Mouse (Mus musculus) embryonic facial prominence, embryonic 15.5 days (tissue): ENCODE data around the gene Grxcr1. TPM values are rescaled to one million over a fixed set of nuclear protein-coding genes. Genes with fewer than 3 reads are reported as not detected.

Experiments used
- ATAC-seq: fragments of 200-750 bp; cut with Nextera tagmentation; 2 replicates; pipeline ENCODE4 v1.8.0; 2017; ENCODE audit warnings: low read depth, moderate TSS enrichment; ENCODE audit not compliant: insufficient number of reproducible peaks, low FRiP score, low TSS enrichment
- H3K27ac ChIP-seq: fragments of 300-500 bp; sonication (generic); replicated peaks from 2 replicates; pipeline ENCODE4 v1.5.1; 2015; ENCODE audit warnings: mild to moderate bottlenecking, inconsistent platforms
- H3K27me3 ChIP-seq: fragments of 300-500 bp; sonication (generic); 2 replicates; pipeline ENCODE4 v1.6.1; 2015; ENCODE audit warnings: inconsistent platforms
- H3K36me3 ChIP-seq: fragments of 300-500 bp; sonication (generic); 2 replicates; pipeline ENCODE4 v1.6.1; 2015; ENCODE audit warnings: mild to moderate bottlenecking, inconsistent platforms
- H3K4me1 ChIP-seq: fragments of 300-500 bp; sonication (generic); 2 replicates; pipeline ENCODE4 v1.6.1; 2015; ENCODE audit warnings: inconsistent platforms
- H3K4me2 ChIP-seq: fragments of 300-500 bp; sonication (generic); replicated peaks from 2 replicates; pipeline ENCODE4 v1.6.1; 2015; ENCODE audit warnings: mild to moderate bottlenecking, inconsistent platforms
- H3K4me3 ChIP-seq: fragments of 300-500 bp; sonication (generic); replicated peaks from 2 replicates; pipeline ENCODE4 v1.5.1; 2015; ENCODE audit warnings: mild to moderate bottlenecking, inconsistent platforms
- H3K9ac ChIP-seq: fragments of 300-500 bp; sonication (generic); 2 replicates; pipeline ENCODE4 v1.6.1; 2015; ENCODE audit warnings: inconsistent platforms
- H3K9me3 ChIP-seq: fragments of 300-500 bp; sonication (generic); replicated peaks from 2 replicates; pipeline ENCODE4 v1.6.1; 2016; ENCODE audit warnings: inconsistent platforms
- WGBS: fragments of 180-500 bp; shearing (Covaris S2); methylation state at CpG from one replicate; pipeline ENCODE4 v1.1.7; 2015; 5-methylcytosine and 5-hydroxymethylcytosine counted together
- polyA plus RNA-seq: library from polyadenylated mRNA; unstranded; fragments of >200 nt; fragmentation: Nextera tagmentation; extraction: Ambion mirVana; gene quantifications from 2 replicates; pipeline ENCODE4 v1.2.1, GENCODE M21; 2015

Grxcr1 gene
- polyA plus RNA-seq, 1 experiment from 2014 or later, result not detected

- Histone ChIP-seq H3K4me2 (no peak overlapping the region), H3K27me3 (no peaks in the 10 kb centered on the region), H3K4me1 (no peaks in the 10 kb centered on the region), H3K36me3 (no peaks in the 10 kb centered on the region), H3K9ac (no peak overlapping the region), H3K4me3 (no peak overlapping the region), H3K27ac (no peak overlapping the region), H3K9me3 (no peaks in the 10 kb centered on the region)
- ATAC-seq, result no peak
- 50% methylated on average over 2 of the region's 2 CpGs for WGBS
Measured at GRCm38 (mm10) chr5:68162503-68162902, 130.9 kb downstream of the Grxcr1 start.

- H3K4me1 ChIP-seq, result no peaks in the 10 kb centered on the region
- H3K9ac ChIP-seq, result no peak overlapping the region
- no peak overlapping the region for H3K4me3 ChIP-seq
- no peaks in the 10 kb centered on the region for H3K9me3 ChIP-seq
- H3K4me2 ChIP-seq, result no peak overlapping the region
- no peak overlapping the region for H3K27ac ChIP-seq
- WGBS, result 86% methylated on average over 7 of the region's 7 CpGs
- no peak for ATAC-seq
- no peaks in the 10 kb centered on the region for H3K36me3 ChIP-seq
- H3K27me3 ChIP-seq, result no peaks in the 10 kb centered on the region
Measured at GRCm38 (mm10) chr5:68165954-68166353, 134.3 kb downstream of the Grxcr1 start.

Other genes with a start within 250 kb of the Grxcr1 start
- 8.1 and 8.8 TPM in 2 replicates for gene Atp8a1, start 184.4 kb upstream of the Grxcr1 start, polyA plus RNA-seq
- gene Gm5108, start 90.2 kb upstream of the Grxcr1 start, polyA plus RNA-seq, result not detected in 2 replicates
- gene Gm21905, start 85.4 kb upstream of the Grxcr1 start, polyA plus RNA-seq, result not detected in 2 replicates